Mouse (Mus musculus) thymus, adult 2 months (tissue): ENCODE results near the gene Ppp3r1.

Source experiments
- CTCF ChIP-seq: fragments of 200-500 bp; IDR thresholded peaks from 2 replicates; pipeline ENCODE4 v1.5.1; 2012; ENCODE audit warnings: mild to moderate bottlenecking, control low read depth, low read length, moderate library complexity, borderline replicate concordance; ENCODE audit not compliant: control insufficient read depth, poor library complexity, insufficient read depth; ENCODE audit errors: extremely low read depth
- POLR2A ChIP-seq: fragments of 200-500 bp; IDR thresholded peaks from 2 replicates; pipeline ENCODE4 v1.6.1; 2012; ENCODE audit warnings: mild to moderate bottlenecking, low read length, control low read depth, moderate library complexity; ENCODE audit not compliant: control insufficient read depth, poor library complexity, insufficient read depth; ENCODE audit errors: extremely low read depth

GRCm38 (mm10) chr11:17211258-17212140 is 52.4 kb downstream of the Ppp3r1 start, which contains the start of gene Pno1:
- TF ChIP-seq CTCF (no peak), POLR2A (peak; percentile 15; the same call in 1 of the 2 replicates)
